Mouse (Mus musculus): ENCODE measurements around the gene Sh2d3c.

DNA sequence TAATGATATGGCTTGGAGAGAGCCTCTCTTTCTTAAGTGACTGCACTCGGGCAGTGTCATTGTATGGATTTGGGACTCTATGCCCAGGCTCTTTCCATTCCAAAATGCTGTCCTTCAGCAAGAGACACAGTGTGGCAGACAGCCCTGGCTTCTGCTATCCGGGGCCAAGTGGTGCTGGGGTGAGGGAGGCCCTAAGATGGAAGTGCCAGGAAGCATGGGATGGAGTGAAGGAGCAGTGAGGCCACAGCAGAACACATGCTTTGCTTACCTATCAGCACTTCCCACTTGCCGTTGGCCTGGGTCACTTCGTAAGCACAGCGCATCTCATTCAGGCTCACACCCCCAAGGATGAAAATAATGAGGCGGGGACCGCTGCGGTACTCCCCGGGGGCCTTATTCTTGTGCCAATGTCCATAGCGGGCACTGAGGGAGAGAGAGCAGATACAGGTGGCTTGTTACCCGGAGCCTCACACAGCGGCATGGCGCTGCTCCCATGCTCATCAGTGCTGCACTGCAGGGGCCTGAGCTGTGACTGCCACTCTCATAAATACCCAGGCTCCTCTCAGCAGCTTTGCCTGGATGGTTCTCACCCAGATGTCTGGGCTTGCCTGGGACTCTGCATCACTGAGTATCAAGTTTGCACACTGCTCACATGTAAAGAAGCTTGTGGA lies 75.0 kb downstream of the Sh2d3c start:
- TF ChIP-seq TAL1 (IDR thresholded peaks at IDR 0.05; ENCODE audit: low read length) (no peak), GATA1 (IDR thresholded peaks at IDR 0.05; ENCODE audit: low read length) (no peak)
